Mouse (Mus musculus): ENCODE data around the gene Tuba3a. TPM values are rescaled to one million over a fixed set of nuclear protein-coding genes. Genes with fewer than 3 reads are reported as not detected.
A peak's percentile ranks its signal among the peaks of the same experiment; 100 is the strongest.

Gene Tuba3a
- total RNA-seq, 2 experiments from 2014 or later, result not detected

DNA sequence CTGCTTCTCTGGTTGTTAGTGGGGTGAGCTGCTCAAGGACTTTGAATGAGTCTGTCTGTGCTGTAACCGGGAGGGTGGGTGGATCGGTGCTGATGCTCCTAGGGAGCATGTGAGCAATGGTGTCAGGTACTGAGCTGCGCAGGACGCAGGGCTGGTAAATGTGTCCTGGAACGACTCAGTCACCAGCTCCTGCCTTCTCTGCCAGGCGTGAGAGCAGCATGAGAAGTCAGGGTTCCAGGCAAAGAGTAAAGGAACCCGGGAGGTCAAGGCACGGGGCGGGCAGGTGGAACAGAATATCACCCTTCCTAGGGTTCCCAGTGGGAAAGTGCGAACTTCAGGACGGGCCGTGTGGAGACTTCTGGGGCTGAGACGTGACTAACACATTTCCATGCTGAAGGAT is 19.8 kb downstream of the Tuba3a start:
- no peak for DNase-seq

GRCm38 (mm10) chr6:125265239-125265638 is 20.6 kb downstream of the Tuba3a start:
- DNase-seq, result no peak

DNA sequence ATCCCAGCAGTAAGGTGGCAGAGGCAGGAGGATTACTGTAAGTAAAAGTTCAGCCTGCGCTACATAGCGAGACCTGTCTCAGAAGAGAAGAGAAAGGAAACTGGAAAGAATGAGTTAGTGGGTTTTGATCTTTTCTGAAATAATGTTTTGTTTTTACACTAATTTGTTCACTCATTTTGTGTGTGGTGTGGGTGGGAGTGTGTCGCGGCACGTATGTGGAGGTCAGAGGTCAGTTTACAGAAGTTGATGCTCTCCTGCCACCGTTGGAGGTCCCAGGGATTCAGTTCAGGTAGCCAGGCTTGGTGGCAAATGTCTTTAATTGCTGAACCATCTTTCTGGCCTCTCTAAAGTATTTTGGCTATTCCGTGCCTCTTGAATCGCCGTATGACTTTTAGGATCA is 21.6 kb downstream of the Tuba3a start:
- no peak for DNase-seq

- no peak for DNase-seq
These were observed 25.8 kb downstream of the Tuba3a start for GRCm38 (mm10) chr6:125260006-125260555.

GRCm38 (mm10) chr6:125256222-125256966 is 29.4 kb downstream of the Tuba3a start:
- DNase-seq, result peak; percentile 45

DNA sequence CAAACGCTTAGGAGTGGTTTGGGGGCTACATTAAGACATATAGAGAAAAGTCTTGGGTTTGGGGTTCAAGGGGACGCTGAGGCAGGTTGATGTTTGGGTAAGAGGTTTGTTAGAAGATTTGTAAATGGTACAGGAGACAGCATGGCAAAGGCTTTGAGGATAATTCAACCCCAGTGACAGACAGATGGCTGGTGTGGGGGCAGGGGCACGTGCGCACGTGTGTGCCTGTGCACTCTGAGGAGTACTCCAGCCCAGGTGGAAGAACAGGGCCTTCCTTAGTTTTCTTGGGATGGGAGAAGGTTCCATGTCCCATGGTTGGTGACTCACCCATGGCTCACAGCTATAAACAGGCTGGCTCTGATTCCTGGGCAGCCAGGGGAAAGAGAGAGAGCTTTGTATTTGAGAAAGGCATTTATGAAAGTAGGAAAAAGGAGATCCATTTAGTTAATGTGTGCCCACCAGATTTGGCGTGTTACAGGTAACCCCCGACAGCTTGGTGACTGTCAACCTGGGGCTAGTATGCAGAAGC is 30.3 kb downstream of the Tuba3a start:
- DNase-seq, result no peak

- DNase-seq, result no peak
These were observed 31.8 kb downstream of the Tuba3a start for GRCm38 (mm10) chr6:125253863-125254715.

DNA sequence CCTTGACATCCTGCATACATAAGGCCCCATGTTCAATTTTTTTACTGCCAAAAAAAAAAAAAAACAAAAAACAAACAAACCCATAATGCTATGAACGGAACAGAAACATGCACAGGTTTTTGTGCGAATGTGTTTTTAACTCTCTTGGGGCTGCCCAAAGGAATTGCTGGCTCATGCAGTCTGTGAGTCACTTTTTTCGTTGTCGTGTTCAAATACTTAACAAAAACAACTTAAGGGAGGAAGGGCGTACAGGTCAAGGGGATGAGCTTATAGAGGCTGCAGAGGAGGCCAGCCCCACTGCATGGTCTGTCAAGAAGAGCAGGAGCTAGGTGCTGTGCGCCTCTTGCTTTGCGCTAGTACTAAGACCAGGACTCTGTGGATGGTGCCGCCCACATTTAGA is 33.1 kb downstream of the Tuba3a start:
- DNase-seq, result no peak

- no peak for DNase-seq
These were observed 33.6 kb downstream of the Tuba3a start for GRCm38 (mm10) chr6:125252285-125252684.

DNA sequence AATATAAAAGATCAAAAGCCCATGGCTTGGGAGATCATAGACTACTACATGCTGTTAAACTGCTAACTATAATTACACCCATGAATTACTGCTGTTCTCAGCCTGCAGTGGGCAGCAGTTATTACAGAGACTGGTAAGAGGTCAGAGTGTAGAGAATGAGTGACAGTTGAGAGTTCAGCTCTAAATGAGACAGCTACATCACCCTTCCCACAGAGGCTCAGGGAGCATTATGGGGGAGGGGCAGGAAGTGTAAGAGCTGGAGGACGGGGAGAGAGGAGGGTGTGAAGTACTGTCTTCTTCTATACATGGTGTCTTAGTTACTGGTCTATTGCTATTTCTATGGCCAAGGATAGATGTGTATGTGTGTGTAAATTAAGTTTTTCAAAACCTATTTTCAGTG is 41.3 kb downstream of the Tuba3a start:
- no peak for DNase-seq

- DNase-seq, result no peak
These were observed 44.3 kb downstream of the Tuba3a start for GRCm38 (mm10) chr6:125241566-125241965.

- no peak for DNase-seq
These were observed 45.2 kb downstream of the Tuba3a start for GRCm38 (mm10) chr6:125240617-125241016.

DNA sequence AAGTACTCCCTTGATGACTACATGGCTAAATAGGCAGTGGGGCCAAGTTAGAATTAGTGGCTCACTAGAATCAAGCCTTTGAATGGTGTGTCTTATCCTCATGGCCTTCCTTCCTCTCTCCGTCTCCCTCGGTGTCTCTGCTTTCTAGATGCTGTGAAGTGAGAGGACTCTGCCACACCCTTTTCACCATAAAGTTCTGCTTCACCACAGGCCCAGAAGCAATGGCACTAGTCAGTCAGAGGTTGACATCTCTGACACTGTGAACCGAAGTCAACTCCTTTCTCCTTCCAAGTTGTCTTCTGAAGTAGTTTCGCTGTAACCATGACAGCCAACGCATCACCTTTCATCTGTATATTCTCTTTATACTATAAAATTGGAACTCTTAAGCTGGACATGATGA is 46.3 kb downstream of the Tuba3a start:
- DNase-seq, result no peak

GRCm38 (mm10) chr6:125238396-125238795 is 47.4 kb downstream of the Tuba3a start:
- no peak for DNase-seq

DNA sequence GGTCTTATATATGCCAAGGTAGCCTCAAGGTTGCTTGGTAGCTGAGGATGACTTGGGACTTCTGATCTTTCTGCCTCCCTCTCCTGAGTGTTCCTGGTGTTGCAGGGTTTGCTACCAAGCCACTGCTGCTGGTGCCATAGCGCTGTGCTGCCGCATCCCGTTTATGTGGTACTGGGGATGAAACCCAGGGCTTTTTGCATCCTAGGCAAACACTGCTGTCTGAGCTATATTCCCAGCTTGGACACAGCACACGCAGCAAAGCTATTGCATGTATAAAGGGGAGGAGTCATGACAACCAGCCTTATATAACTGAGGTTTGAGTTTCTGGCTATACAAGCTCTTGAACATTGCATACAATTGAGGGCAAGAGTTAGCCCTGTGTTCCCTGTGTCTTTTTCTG is 48.4 kb downstream of the Tuba3a start:
- no peak for DNase-seq

GRCm38 (mm10) chr6:125236782-125237181 is 49.1 kb downstream of the Tuba3a start, which contains the start of gene Cd27:
Cd27 (minus strand) TSS chr6:125237010.
- no peak for DNase-seq

DNA sequence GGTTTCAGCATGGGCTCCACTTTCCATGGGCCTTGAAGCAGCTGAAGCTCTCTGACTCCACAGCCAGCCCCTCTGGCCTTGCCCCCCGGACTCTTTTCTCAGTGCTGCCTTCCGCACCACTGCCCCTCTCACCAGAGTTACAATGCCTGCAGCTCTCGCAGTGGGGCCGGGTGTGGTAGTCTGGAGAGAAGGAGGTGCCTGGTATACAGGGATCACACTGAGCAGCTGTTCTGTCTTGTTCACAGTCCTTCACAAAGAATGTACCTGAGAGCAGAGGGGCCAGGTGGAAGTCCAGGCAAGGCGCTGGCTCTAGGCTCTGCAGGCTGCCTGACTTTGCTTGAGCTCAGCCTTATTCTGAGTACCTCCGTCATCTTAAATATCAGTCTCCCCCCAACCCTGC is 49.5 kb downstream of the Tuba3a start:
- no peak for DNase-seq

GRCm38 (mm10) chr6:125234520-125234828 is 51.4 kb downstream of the Tuba3a start:
- no peak for DNase-seq

DNA sequence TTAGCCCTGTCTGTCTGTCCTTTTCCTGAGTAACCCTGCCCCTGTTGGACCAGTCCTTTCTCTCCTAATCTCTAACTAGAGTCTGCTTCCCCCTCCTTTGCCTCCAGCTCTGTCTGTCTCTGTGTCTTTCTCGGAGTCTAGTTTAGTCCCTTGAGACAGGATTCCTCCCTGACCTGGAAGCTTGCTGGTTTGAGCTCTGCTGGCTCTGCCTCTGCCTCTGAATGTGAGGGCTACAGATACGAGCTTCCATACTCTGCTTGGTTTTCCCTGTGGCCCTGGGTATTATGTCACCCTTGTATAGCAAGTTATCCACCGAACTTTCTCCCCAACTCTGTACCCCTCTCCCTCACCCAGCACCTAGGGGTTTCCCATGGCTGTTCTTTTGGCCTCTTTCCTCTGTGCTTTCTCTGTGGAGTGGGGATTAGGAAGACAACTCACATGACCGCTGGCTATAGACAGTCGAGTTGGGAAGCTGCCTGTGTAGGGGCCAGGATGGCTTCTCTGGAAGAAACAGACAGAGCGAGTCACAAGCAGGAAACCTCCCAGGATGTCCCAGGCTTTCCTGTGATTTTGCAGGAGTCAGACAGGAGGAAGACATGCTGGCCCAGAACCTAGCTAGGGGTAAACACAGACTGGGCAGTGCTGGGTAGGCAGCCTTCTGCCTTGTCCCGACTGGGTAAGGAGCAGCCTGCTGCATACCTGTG is 51.9 kb downstream of the Tuba3a start:
- DNase-seq, result no peak

DNA sequence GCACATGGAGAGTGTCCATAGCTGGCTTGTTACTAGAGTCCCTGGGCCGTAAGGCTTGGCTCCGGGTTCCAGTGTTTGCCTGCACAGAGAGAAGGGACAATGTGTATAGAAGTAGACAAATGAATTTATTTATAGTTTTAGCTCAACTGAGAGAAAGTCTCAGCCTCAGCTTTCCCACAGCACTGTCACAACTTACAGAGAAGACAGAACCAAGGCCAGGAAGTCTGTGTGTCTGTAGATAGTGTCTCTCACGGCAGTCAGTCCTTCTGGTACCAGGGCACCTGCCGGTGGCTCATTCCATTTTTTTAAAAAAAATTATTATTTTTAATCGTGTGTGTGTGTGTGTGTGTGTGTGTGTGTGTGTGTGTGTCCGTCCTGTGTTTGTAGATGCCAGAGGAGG is 53.3 kb downstream of the Tuba3a start:
- DNase-seq, result no peak

GRCm38 (mm10) chr6:125232045-125232437 is 53.8 kb downstream of the Tuba3a start:
- no peak for DNase-seq

All from gastrocnemius, postnatal 10 days (tissue).